Mouse (Mus musculus) olfactory bulb, adult 2 months (tissue): ENCODE measurements around the gene Rem2.

Experiments
- CTCF ChIP-seq: fragments of 200-500 bp; IDR thresholded peaks from 2 replicates; pipeline ENCODE4 v1.5.1; 2012; ENCODE audit warnings: low read depth, mild to moderate bottlenecking, low read length, moderate library complexity; ENCODE audit not compliant: insufficient read depth
- POLR2A ChIP-seq: fragments of 200-500 bp; IDR thresholded peaks from 2 replicates; pipeline ENCODE4 v1.6.1; 2012; ENCODE audit warnings: mild to moderate bottlenecking, low read depth, low read length, moderate library complexity; ENCODE audit not compliant: insufficient read depth

GRCm38 (mm10) chr14:54485899-54486298, 10.0 kb downstream of the Rem2 start:
- no peak for TF ChIP-seq CTCF
- no peak for TF ChIP-seq POLR2A
